In genomic region chr11:61602705-61603104, GRCm38 (mm10) we compare ENCODE assay signal across 9 mouse cellular contexts. TPM values are rescaled to one million over a fixed set of nuclear protein-coding genes. Genes with fewer than 3 reads are reported as not detected.
DNase-seq lines count a peak whose midpoint lies in the region; ATAC-seq and TF ChIP-seq lines count a peak whose summit lies in the region.
"Had no signal": no experiment of that assay in that cellular context is flagged by ENCODE, and none has a peak within 500 bp of the region (broad histone marks: within the 10 kb centered on the region; RNA-seq: fewer than 3 reads in every experiment).

No protein-coding gene starts in this region.

- H3K4me3 ChIP-seq in lung, postnatal 0 days (ENCODE audit: low read depth, low read length), result no peak overlapping the region
- no peak overlapping the region for H3K4me3 ChIP-seq in hindbrain, embryonic 12.5 days

- TF ChIP-seq EP300 in lung, postnatal 0 days (IDR thresholded peaks at IDR 0.05), result no peak

- no peak for TF ChIP-seq CTCF in lung, postnatal 0 days (IDR thresholded peaks at IDR 0.05)

- 82% methylated on average over 7 of the region's 7 CpGs for WGBS in lung, postnatal 0 days
- WGBS in hindbrain, embryonic 12.5 days, result 97% methylated on average over 7 of the region's 7 CpGs

- H3K9me3 ChIP-seq in lung, postnatal 0 days (ENCODE audit: low read length), result no peaks in the 10 kb centered on the region
- H3K9me3 ChIP-seq in hindbrain, embryonic 12.5 days (replicated peaks), result peaks cover 9% of the 10 kb centered on the region

- H3K9ac ChIP-seq in lung, postnatal 0 days (replicated peaks; ENCODE audit: low read depth), result no peak overlapping the region
- H3K9ac ChIP-seq in hindbrain, embryonic 12.5 days, result no peak overlapping the region

- no peak overlapping the region for H3K4me2 ChIP-seq in lung, postnatal 0 days (replicated peaks; ENCODE audit: low read depth, low read length)
- no peak overlapping the region for H3K4me2 ChIP-seq in hindbrain, embryonic 12.5 days (replicated peaks)

- no peak for ATAC-seq in lung, postnatal 0 days
- no peak for ATAC-seq in hindbrain, embryonic 12.5 days (ENCODE audit: low FRiP score)
- ATAC-seq in erythroblast, adult 5-6 weeks (replicated peaks; ENCODE audit: low FRiP score, poor library complexity, severe bottlenecking), result no peak

- no peaks in the 10 kb centered on the region for H3K27me3 ChIP-seq in lung, postnatal 0 days (replicated peaks; ENCODE audit: insufficient read depth, low read length)
- H3K27me3 ChIP-seq in hindbrain, embryonic 12.5 days, result 0 out of 2 replicates have a peak, but pooled peaks cover 4% of the 10 kb centered on the region

- H3K4me1 ChIP-seq in lung, postnatal 0 days (ENCODE audit: insufficient read depth, low read depth, low read length), result no peaks in the 10 kb centered on the region
- H3K4me1 ChIP-seq in hindbrain, embryonic 12.5 days, result no peaks in the 10 kb centered on the region

- no peaks in the 10 kb centered on the region for H3K36me3 ChIP-seq in lung, postnatal 0 days (ENCODE audit: insufficient read depth, low read length)
- no peaks in the 10 kb centered on the region for H3K36me3 ChIP-seq in hindbrain, embryonic 12.5 days

- intact Hi-C loops in left cerebral cortex, postnatal 4 days (cut with DNase I), result no loop called here

- H3K27ac ChIP-seq in lung, postnatal 0 days (ENCODE audit: low read length), result no peak overlapping the region
- H3K27ac ChIP-seq in hindbrain, embryonic 12.5 days, result no peak overlapping the region

- peak; percentile 16 for DNase-seq in lung, postnatal 10 days
- no peak for DNase-seq in lung, postnatal 0 days (ENCODE audit: low spot score)
- DNase-seq in induced T-regulatory cell, adult 2 months (ENCODE audit: low read depth), result peak; percentile 88
- peak; percentile 87 to 95 for DNase-seq in natural killer cell, adult 2 months (ENCODE audit: low spot score in 2 of 2)
- peak; percentile 79 to 80 for DNase-seq in thymus, postnatal 36 days
- DNase-seq in left cerebral cortex, postnatal 4 days, result no peak
- DNase-seq: kidney, adult 9 months had no signal

RNA-seq across cellular contexts. Expression of gene Epn2, which starts 23.2 kb away (rescaled TPM):
- polyA plus RNA-seq in lung, postnatal 0 days (2015; fragmentation: Nextera tagmentation; extraction: Ambion mirVana), result 41.0 and 47.7 TPM in 2 replicates
- 42.4 and 44.3 TPM in 2 replicates for polyA plus RNA-seq in hindbrain, embryonic 12.5 days (2016; fragmentation: Nextera tagmentation; extraction: Ambion mirVana)
- not detected in 2 replicates for total RNA-seq in erythroblast, adult 5-6 weeks (2015; ENCODE audit: low replicate concordance)
- 2.0 TPM in 1 of 2 replicates, not detected in the other for total RNA-seq in erythroblast, adult 5-6 weeks (2017; ENCODE audit: low replicate concordance)
- 10 to 100 TPM; 99.3 to 99.6 TPM for total RNA-seq in left cerebral cortex, postnatal 4 days (2021)

RNA-seq across cellular contexts. Expression of gene Grap, which starts 50.4 kb away (rescaled TPM):
- polyA plus RNA-seq in lung, postnatal 0 days (2015; fragmentation: Nextera tagmentation; extraction: Ambion mirVana), result 71.8 and 72.1 TPM in 2 replicates
- 7.1 and 7.3 TPM in 2 replicates for polyA plus RNA-seq in hindbrain, embryonic 12.5 days (2016; fragmentation: Nextera tagmentation; extraction: Ambion mirVana)
- total RNA-seq in erythroblast, adult 5-6 weeks (2015; ENCODE audit: low replicate concordance), result not detected in 2 replicates
- total RNA-seq in erythroblast, adult 5-6 weeks (2017; ENCODE audit: low replicate concordance), result 0.56 TPM in 1 of 2 replicates, not detected in the other
- 1 to 10 TPM; 5.8 to 6.1 TPM for total RNA-seq in left cerebral cortex, postnatal 4 days (2021)

Comparison
In these comparisons a context has a peak if more than half of its experiments do, and no peak if none do; other contexts are left out.
1. DNase-seq: peak in lung, postnatal 10 days (single experiment), induced T-regulatory cell, adult 2 months (single experiment), natural killer cell, adult 2 months (2 of 2) and thymus, postnatal 36 days (2 of 2); none in lung, postnatal 0 days (single experiment) and left cerebral cortex, postnatal 4 days (single experiment).
2. RNA of gene Epn2, which starts 23.2 kb away (total RNA-seq): 99.3 to 99.6 TPM in left cerebral cortex, postnatal 4 days; 2.0 TPM in erythroblast, adult 5-6 weeks; every median in the first group is over 10 times any median in the second.
3. RNA of gene Grap, which starts 50.4 kb away (total RNA-seq): 5.8 to 6.1 TPM in left cerebral cortex, postnatal 4 days; 0.56 TPM in erythroblast, adult 5-6 weeks; every median in the first group is over 4 times any median in the second.